Mouse (Mus musculus): Measurements from ENCODE around the gene Dst. TPM values are rescaled to one million over a fixed set of nuclear protein-coding genes. Genes with fewer than 3 reads are reported as not detected.

The Dst gene
- total and polyA plus RNA-seq, 3 experiments, result 0.08 to 0.60 TPM; not detected in 1

DNA sequence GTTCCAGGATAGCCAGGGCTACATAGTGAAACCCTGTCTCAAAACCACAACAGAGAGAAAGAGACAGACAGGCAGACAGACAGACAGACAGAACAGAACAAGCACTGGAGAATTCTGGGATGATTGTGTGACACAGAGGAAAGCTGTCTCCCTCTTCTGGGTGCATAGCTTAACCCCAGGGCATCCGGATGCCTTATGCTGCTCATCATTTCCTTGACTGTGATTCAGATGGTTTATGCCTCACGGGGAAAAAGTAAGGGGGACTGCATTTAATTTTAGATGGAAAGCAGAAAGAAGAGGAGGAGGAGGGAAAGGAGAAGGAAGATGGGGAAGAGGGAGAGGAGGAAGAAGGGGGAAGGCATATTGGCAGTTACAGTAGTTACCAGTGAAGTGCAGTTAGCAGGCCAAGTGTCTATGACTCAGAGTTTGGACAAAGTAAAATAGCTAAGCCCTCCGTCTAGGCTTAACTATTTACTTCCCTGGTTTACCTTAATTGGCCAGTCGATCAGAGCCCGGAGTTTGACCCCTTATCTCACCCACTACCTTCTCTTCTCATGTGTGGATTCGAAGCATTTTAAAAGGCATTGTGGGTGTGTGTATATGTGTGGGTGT is 201.7 kb downstream of the Dst start:
- no peak overlapping the region for H3K4me3 ChIP-seq (ENCODE audit: control insufficient read depth in 1 of 2, insufficient read depth in 1 of 2, low read depth in 2 of 2, low read length in 2 of 2)
- no peaks in the 10 kb centered on the region for H3K79me2 ChIP-seq (ENCODE audit: control insufficient read depth, insufficient read depth, low read length, poor library complexity)
- H3K27me3 ChIP-seq (ENCODE audit: control insufficient read depth in 1 of 2, insufficient read depth in 2 of 2, low read length in 2 of 2), result no peaks in the 10 kb centered on the region
- H3K4me1 ChIP-seq (ENCODE audit: control insufficient read depth in 1 of 2, insufficient read depth in 2 of 2, low read length in 2 of 2), result no peaks in the 10 kb centered on the region
- H3K27ac ChIP-seq (ENCODE audit: control insufficient read depth, low read depth, low read length), result no peak overlapping the region
- no peaks in the 10 kb centered on the region for H3K9me3 ChIP-seq (replicated peaks; ENCODE audit: insufficient read depth, low read length)
- no peak overlapping the region for H3K9ac ChIP-seq (ENCODE audit: control insufficient read depth, low read depth, low read length, poor library complexity, severe bottlenecking)
- no peaks in the 10 kb centered on the region for H3K36me3 ChIP-seq (ENCODE audit: control insufficient read depth in 1 of 2, insufficient read depth in 2 of 2, low read length in 2 of 2)
- DNase-seq (ENCODE audit: low read depth, low spot score), result no peak
- TF ChIP-seq CHD1 (IDR thresholded peaks at IDR 0.05; ENCODE audit: low read depth, low read length) (no peak), POLR2A (IDR thresholded peaks at IDR 0.05; ENCODE audit: control insufficient read depth in 1 of 2, insufficient read depth in 1 of 2, low read depth in 1 of 2, low read length in 2 of 2, poor library complexity in 1 of 2) (no peak), E2F4 (IDR thresholded peaks at IDR 0.05; ENCODE audit: borderline replicate concordance, low read depth, low read length) (no peak)

DNA sequence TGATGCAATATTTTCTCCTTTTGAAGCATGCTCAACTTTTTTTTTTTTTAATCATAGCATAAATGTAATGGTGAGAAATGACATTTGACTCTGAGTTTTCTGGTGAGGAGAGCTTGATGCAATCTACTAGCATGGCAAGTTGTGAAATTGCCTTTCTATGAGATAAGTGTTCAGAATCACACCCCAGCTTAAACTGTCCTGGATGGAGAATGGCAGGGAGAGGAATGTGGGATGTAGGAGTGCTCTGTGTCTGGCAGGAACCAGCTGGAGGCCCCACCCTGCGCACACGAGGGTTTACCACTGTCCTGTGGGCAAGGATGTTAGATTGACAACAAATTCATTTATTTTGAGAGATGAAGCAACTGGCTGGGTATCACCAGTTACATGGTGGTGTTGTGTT is 202.8 kb downstream of the Dst start:
- Histone ChIP-seq H3K79me2 (ENCODE audit: control insufficient read depth, insufficient read depth, low read length, poor library complexity) (no peaks in the 10 kb centered on the region), H3K36me3 (ENCODE audit: control insufficient read depth in 1 of 2, insufficient read depth in 2 of 2, low read length in 2 of 2) (no peaks in the 10 kb centered on the region), H3K9ac (ENCODE audit: control insufficient read depth, low read depth, low read length, poor library complexity, severe bottlenecking) (no peak overlapping the region), H3K27me3 (ENCODE audit: control insufficient read depth in 1 of 2, insufficient read depth in 2 of 2, low read length in 2 of 2) (no peaks in the 10 kb centered on the region), H3K9me3 (replicated peaks; ENCODE audit: insufficient read depth, low read length) (no peaks in the 10 kb centered on the region), H3K4me1 (ENCODE audit: control insufficient read depth in 1 of 2, insufficient read depth in 2 of 2, low read length in 2 of 2) (no peaks in the 10 kb centered on the region), H3K4me3 (ENCODE audit: control insufficient read depth in 1 of 2, insufficient read depth in 1 of 2, low read depth in 2 of 2, low read length in 2 of 2) (no peak overlapping the region), H3K27ac (ENCODE audit: control insufficient read depth, low read depth, low read length) (no peak overlapping the region)
- TF ChIP-seq HCFC1 (IDR thresholded peaks at IDR 0.05; ENCODE audit: low read depth, low read length), result no peak
- TF ChIP-seq CTCF (IDR thresholded peaks at IDR 0.05 in 2 of 3, conservative IDR thresholded peaks at IDR 0.05 in 1 of 3; ENCODE audit: control insufficient read depth in 1 of 3, insufficient read depth in 1 of 3, low read depth in 2 of 3, low read length in 3 of 3, poor library complexity in 1 of 3, severe bottlenecking in 1 of 3), result no peak
- no peak for TF ChIP-seq E2F4 (IDR thresholded peaks at IDR 0.05; ENCODE audit: borderline replicate concordance, low read depth, low read length)
- TF ChIP-seq JUND (IDR thresholded peaks at IDR 0.05; ENCODE audit: low read depth, low read length), result no peak
- TF ChIP-seq KAT2A (conservative IDR thresholded peaks at IDR 0.05; ENCODE audit: low read depth, low read length), result no peak
- TF ChIP-seq USF1 (IDR thresholded peaks at IDR 0.05; ENCODE audit: low read depth, low read length), result no peak
- no peak for TF ChIP-seq NRF1 (IDR thresholded peaks at IDR 0.05; ENCODE audit: insufficient read depth, low read depth, low read length, poor library complexity, severe bottlenecking)
- TF ChIP-seq TBP (IDR thresholded peaks at IDR 0.05; ENCODE audit: low read depth, low read length), result no peak
- TF ChIP-seq USF2 (IDR thresholded peaks at IDR 0.05; ENCODE audit: borderline replicate concordance in 1 of 2, insufficient read depth in 1 of 2, low read depth in 1 of 2, low read length in 2 of 2), result no peak
- TF ChIP-seq ZMIZ1 (IDR thresholded peaks at IDR 0.05; ENCODE audit: low read depth, low read length), result no peak
- TF ChIP-seq SMC3 (IDR thresholded peaks at IDR 0.05; ENCODE audit: low read depth, low read length), result no peak
- TF ChIP-seq TAL1 (IDR thresholded peaks at IDR 0.05; ENCODE audit: low read length), result no peak
- TF ChIP-seq TCF12 (IDR thresholded peaks at IDR 0.05; ENCODE audit: low read depth, low read length), result no peak
- no peak for TF ChIP-seq GABPA (IDR thresholded peaks at IDR 0.05; ENCODE audit: low read depth, low read length)
- no peak for TF ChIP-seq POLR2A (IDR thresholded peaks at IDR 0.05; ENCODE audit: control insufficient read depth in 1 of 2, insufficient read depth in 1 of 2, low read depth in 1 of 2, low read length in 2 of 2, poor library complexity in 1 of 2)
- no peak for TF ChIP-seq EP300 (IDR thresholded peaks at IDR 0.05; ENCODE audit: low read depth in 1 of 2, low read length in 2 of 2)
- TF ChIP-seq UBTF (IDR thresholded peaks at IDR 0.05; ENCODE audit: borderline replicate concordance, insufficient read depth, low read depth, low read length), result no peak
- no peak for TF ChIP-seq MYC (IDR thresholded peaks at IDR 0.05; ENCODE audit: low read depth, low read length)
- no peak for DNase-seq (ENCODE audit: low read depth, low spot score)

All from MEL (cell line).